Mouse (Mus musculus) ES-Bruce4 (cell line): Measurements from ENCODE around the gene Grm8.

Experiments
- CTCF ChIP-seq: IDR thresholded peaks from one replicate; pipeline ENCODE4 v1.8.1; 2011; ENCODE audit warnings: low read depth, low read length
- EP300 ChIP-seq: IDR thresholded peaks from 2 replicates; pipeline ENCODE4 v1.6.1; 2011; ENCODE audit warnings: low read depth, low read length; ENCODE audit not compliant: insufficient read depth
- POLR2A ChIP-seq: IDR thresholded peaks from one replicate; pipeline ENCODE4 v1.8.1; 2011; ENCODE audit warnings: low read length; ENCODE audit not compliant: insufficient read depth

DNA sequence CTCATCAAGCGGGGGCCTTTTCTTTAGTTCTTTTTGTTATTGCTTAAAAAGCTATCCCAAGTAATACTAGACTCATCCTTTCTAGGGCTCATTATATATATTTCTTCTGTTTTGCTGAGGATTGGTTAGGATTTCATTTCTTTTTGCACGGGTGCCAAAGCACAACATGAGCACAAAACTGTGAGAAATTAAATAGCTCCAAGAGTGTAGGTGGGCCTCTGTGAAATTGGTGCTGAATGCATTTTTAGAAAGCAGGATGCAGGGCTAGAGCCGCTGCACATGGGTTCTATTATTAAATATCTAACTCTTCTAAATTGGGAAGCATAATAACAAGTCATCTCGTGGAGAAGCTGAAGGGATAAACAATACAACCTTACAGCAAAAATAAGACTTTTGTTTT, 345.8 kb downstream of the Grm8 start:
- TF ChIP-seq POLR2A: no peak
- TF ChIP-seq CTCF: no peak
- no peak for TF ChIP-seq EP300
